Mouse (Mus musculus) left cerebral cortex, postnatal 4 days (tissue): Measurements from ENCODE around the gene Irf3. TPM values are rescaled to one million over a fixed set of nuclear protein-coding genes. Genes with fewer than 3 reads are reported as not detected.

Experiments
- microRNA-seq: library from miRNA; unstranded; fragments of <30 nt; microRNA quantifications from one replicate; pipeline ENCODE4 v1.2.0, GENCODE M21; 2022
- total RNA-seq, 2 experiments: library from RNA; stranded (reverse); gene quantifications; 2 replicates each; pipeline ENCODE4 v1.2.3; 2021

The Irf3 gene
- total RNA-seq, 2 experiments from 2014 or later: 34.8 to 37.9 TPM

Small RNA genes lying within 50 kb of the gene (microRNA-seq; reads per million reads assigned to microRNA genes)
- 0.90 reads per million for gene Mir7054

Other genes with a start within 250 kb of the Irf3 start
- gene Vrk3, start 249.2 kb upstream of the Irf3 start, total RNA-seq: 10 to 100 TPM; 19.6 to 25.9 TPM
- gene Zfp473, start 246.6 kb upstream of the Irf3 start, total RNA-seq: under 1 TPM; 0.84 to 0.91 TPM
- gene Nup62, start 181.6 kb upstream of the Irf3 start, total RNA-seq: 10 to 100 TPM; 50.3 to 51.1 TPM
- gene Il4i1, start 181.3 kb upstream of the Irf3 start, total RNA-seq: 1 to 10 TPM; 1.0 TPM
- 10 to 100 TPM; 22.6 to 23.5 TPM for gene Atf5, start 181.0 kb upstream of the Irf3 start, total RNA-seq
- gene Akt1s1, start 148.7 kb upstream of the Irf3 start, total RNA-seq: 10 to 100 TPM; 74.1 to 85.4 TPM
- 10 to 100 TPM; 57.1 to 68.3 TPM for gene Tbc1d17, start 148.6 kb upstream of the Irf3 start, total RNA-seq
- gene Pnkp, start 140.5 kb upstream of the Irf3 start, total RNA-seq: 10 to 100 TPM; 27.5 to 29.3 TPM
- gene Ptov1, start 127.9 kb upstream of the Irf3 start, total RNA-seq: 100 to 1,000 TPM; 423 to 428 TPM
- 100 to 1,000 TPM; 117 to 122 TPM for gene Med25, start 104.9 kb upstream of the Irf3 start, total RNA-seq
- 10 to 100 TPM; 10.5 to 13.1 TPM for gene Fuz, start 101.6 kb upstream of the Irf3 start, total RNA-seq
- 100 to 1,000 TPM; 232 to 258 TPM for gene Ap2a1, start 68.2 kb upstream of the Irf3 start, total RNA-seq
- not detected for gene Tsks, start 54.4 kb upstream of the Irf3 start, total RNA-seq
- 10 to 100 TPM; 59.7 to 68.8 TPM for gene Cpt1c, start 22.8 kb upstream of the Irf3 start, total RNA-seq
- 100 to 1,000 TPM; 485 to 487 TPM for gene Prmt1, start 11.1 kb upstream of the Irf3 start, total RNA-seq
- 1 to 10 TPM; 4.4 to 4.7 TPM for gene Bcl2l12, start 1.1 kb downstream of the Irf3 start, total RNA-seq
- 100 to 1,000 TPM; 154 TPM for gene Scaf1, start 18.7 kb downstream of the Irf3 start, total RNA-seq
- 1 to 10 TPM; 6.9 to 7.2 TPM for gene Rras, start 20.3 kb downstream of the Irf3 start, total RNA-seq
- 10 to 100 TPM; 77.9 to 80.6 TPM for gene Prr12, start 55.2 kb downstream of the Irf3 start, total RNA-seq
- gene Nosip, start 64.8 kb downstream of the Irf3 start, total RNA-seq: 10 to 100 TPM; 44.8 to 47.6 TPM
- 1 to 10 TPM; 6.2 to 7.2 TPM for gene Prrg2, start 65.0 kb downstream of the Irf3 start, total RNA-seq
- 10 to 100 TPM; 13.0 to 16.7 TPM for gene Rcn3, start 94.6 kb downstream of the Irf3 start, total RNA-seq
- gene Fcgrt, start 106.2 kb downstream of the Irf3 start, total RNA-seq: 10 to 100 TPM; 17.7 to 18.3 TPM
- gene Rps11, start 126.8 kb downstream of the Irf3 start, total RNA-seq: 100 to 1,000 TPM; 707 to 729 TPM
- gene Rpl13a, start 131.1 kb downstream of the Irf3 start, total RNA-seq: 1,000 to 10,000 TPM in 1 of 2 experiments, 100 to 1,000 TPM in 1; 958 to 1,083 TPM
- gene Gm45713, start 138.6 kb downstream of the Irf3 start, total RNA-seq: under 1 TPM in 1 of 2 experiments, not detected in 1; 0.50 TPM
- 1 to 10 TPM; 2.8 to 3.0 TPM for gene Flt3l, start 138.8 kb downstream of the Irf3 start, total RNA-seq
- gene Pih1d1, start 156.7 kb downstream of the Irf3 start, total RNA-seq: 100 to 1,000 TPM; 100 to 101 TPM
- 10 to 100 TPM; 16.7 to 16.9 TPM for gene Aldh16a1, start 156.9 kb downstream of the Irf3 start, total RNA-seq
- 100 to 1,000 TPM; 267 to 292 TPM for gene Slc17a7, start 166.3 kb downstream of the Irf3 start, total RNA-seq
- under 1 TPM in 1 of 2 experiments, not detected in 1; 0.38 TPM for gene Gfy, start 181.9 kb downstream of the Irf3 start, total RNA-seq
- not detected for gene Pth2, start 183.3 kb downstream of the Irf3 start, total RNA-seq
- 1 to 10 TPM; 1.1 to 1.9 TPM for gene Ccdc155, start 207.2 kb downstream of the Irf3 start, total RNA-seq
- 10 to 100 TPM; 14.5 to 18.3 TPM for gene Dkkl1, start 214.5 kb downstream of the Irf3 start, total RNA-seq
- gene Tead2, start 218.1 kb downstream of the Irf3 start, total RNA-seq: 10 to 100 TPM; 15.1 to 17.6 TPM
- gene Cd37, start 241.5 kb downstream of the Irf3 start, total RNA-seq: 1 to 10 TPM; 2.5 to 2.6 TPM
- gene Slc6a16, start 243.4 kb downstream of the Irf3 start, total RNA-seq: 1 to 10 TPM; 1.2 to 1.8 TPM